Mouse (Mus musculus): Measurements from ENCODE around the gene Agap1.

GRCm38 (mm10) chr1:89444014-89444413 is 10.6 kb upstream of the Agap1 start:
- no peak for TF ChIP-seq POLR2A (IDR thresholded peaks at IDR 0.05; ENCODE audit: control insufficient read depth, extremely low read depth, insufficient read depth, low read length, poor library complexity)
- no peak for TF ChIP-seq CTCF (IDR thresholded peaks at IDR 0.05; ENCODE audit: borderline replicate concordance, control insufficient read depth, extremely low read depth, insufficient read depth, low read length, poor library complexity)

Data from thymus, adult 2 months (tissue).